Mouse (Mus musculus): ENCODE measurements around the gene Hoxb4. TPM values are rescaled to one million over a fixed set of nuclear protein-coding genes. Genes with fewer than 3 reads are reported as not detected.

The Hoxb4 gene
- polyA plus RNA-seq, 1 experiment from 2014 or later, result 5.1 TPM

DNA sequence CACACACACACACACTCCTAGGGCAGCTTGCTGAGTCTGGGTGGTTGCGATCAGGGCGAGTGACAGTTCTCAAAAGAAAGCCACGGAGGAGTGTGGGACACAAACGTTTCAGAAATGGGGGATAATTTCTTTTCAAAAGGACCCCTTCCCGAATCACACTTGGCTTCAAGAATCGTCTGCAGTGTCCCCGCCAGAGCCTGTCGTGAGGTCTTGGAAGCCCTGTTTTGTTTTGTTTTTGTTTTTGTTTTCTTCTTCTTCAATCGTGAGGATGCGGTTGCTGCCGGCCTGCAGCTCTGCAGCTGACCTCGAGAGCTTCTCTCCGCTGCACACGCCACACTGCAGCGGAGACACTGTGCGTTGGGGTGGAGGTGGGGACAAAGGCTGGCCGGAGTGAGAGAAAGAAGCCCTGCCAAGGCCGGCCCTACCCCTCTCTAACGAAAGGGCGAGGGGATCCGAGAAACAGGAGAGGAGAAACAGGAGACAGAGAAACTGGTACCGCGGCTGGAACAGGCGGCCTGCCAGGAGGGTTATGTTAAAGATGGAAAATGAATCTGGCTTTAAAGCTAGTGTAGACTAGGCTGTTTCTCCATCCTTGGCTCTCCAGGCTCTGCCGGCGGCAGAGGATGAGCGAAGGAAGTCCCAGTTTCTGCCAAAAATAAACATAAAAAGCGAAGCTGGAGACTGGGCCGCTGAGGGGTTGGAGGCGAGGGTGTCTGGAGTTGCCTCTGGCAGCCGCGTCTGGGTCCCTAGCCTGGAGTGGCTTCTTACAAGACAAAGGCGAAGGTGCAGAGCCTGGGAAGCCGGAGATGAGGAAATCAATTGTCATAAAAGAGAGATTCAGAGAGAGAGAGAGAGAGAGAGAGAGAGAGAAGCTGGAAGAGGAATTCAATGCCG is 40.7 kb upstream of the Hoxb4 start:
- no peak for ATAC-seq (ENCODE audit: low FRiP score)
- no peaks in the 10 kb centered on the region for H3K4me1 ChIP-seq (replicated peaks; ENCODE audit: control insufficient read depth, insufficient read depth, low read length)
- WGBS, result 2% methylated on average over 35 of the region's 35 CpGs
- H3K36me3 ChIP-seq (ENCODE audit: control insufficient read depth, insufficient read depth, low read length), result no peaks in the 10 kb centered on the region
- H3K4me3 ChIP-seq (ENCODE audit: low read depth, low read length), result no peak overlapping the region
- H3K9me3 ChIP-seq (ENCODE audit: control insufficient read depth, low read length), result no peaks in the 10 kb centered on the region
- peaks cover 94% of the 10 kb centered on the region for H3K27me3 ChIP-seq (ENCODE audit: control insufficient read depth, insufficient read depth, low read length)
- H3K4me2 ChIP-seq (replicated peaks; ENCODE audit: low read depth, low read length), result no peak overlapping the region
- H3K9ac ChIP-seq (ENCODE audit: low read depth, low read length), result 0 out of 2 replicates have a peak overlapping the region, but pooled peaks have one; percentile 20
- no peak overlapping the region for H3K27ac ChIP-seq (ENCODE audit: low read depth, low read length)
- no peak for DNase-seq (ENCODE audit: low spot score)

DNA sequence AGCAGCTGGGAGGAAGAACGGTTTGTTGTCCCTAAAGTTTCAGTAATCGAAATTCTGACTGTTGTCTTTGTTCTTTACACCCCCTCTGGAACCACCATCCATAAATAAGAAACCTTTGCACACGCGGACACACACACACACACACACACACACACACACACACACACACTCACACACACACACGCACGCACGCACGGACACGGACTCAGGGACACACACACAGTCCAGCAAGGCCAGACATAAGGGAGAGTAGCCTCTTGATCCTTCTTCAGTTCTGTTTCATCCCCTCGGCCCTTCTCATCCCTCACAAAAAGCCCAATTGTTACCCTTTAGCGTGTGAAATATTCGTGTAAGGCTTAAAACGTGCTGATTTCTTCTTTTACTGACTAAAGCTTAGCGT is 39.7 kb upstream of the Hoxb4 start:
- H3K27ac ChIP-seq (ENCODE audit: low read depth, low read length), result no peak overlapping the region
- ATAC-seq (ENCODE audit: low FRiP score), result no peak
- no peak overlapping the region for H3K4me3 ChIP-seq (ENCODE audit: low read depth, low read length)
- H3K9me3 ChIP-seq (ENCODE audit: control insufficient read depth, low read length), result no peaks in the 10 kb centered on the region
- peaks cover 90% of the 10 kb centered on the region for H3K27me3 ChIP-seq (ENCODE audit: control insufficient read depth, insufficient read depth, low read length)
- H3K9ac ChIP-seq (ENCODE audit: low read depth, low read length), result no peak overlapping the region
- no peak for DNase-seq (ENCODE audit: low spot score)
- no peaks in the 10 kb centered on the region for H3K36me3 ChIP-seq (ENCODE audit: control insufficient read depth, insufficient read depth, low read length)
- no peak overlapping the region for H3K4me2 ChIP-seq (replicated peaks; ENCODE audit: low read depth, low read length)
- 14% methylated on average over 14 of the region's 14 CpGs for WGBS
- no peaks in the 10 kb centered on the region for H3K4me1 ChIP-seq (replicated peaks; ENCODE audit: control insufficient read depth, insufficient read depth, low read length)

DNA sequence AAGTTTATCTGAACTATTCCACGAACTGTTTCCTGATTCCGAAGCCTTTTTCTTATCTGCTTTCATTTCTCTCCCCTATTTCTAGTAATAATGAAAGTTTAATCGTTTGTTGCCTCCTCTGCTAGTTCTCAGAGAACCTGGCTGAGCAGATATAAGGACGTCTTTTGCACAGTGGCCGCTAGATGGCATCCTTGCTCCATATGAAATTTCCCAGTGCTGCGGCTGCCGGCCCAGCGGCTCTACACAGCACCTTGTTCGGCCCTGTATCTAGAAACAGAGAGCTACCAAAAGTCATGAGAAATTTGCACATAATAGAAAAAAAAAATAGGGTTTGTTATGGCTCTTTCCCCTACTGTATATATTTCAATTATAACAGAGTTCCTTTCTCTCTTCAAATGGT is 39.3 kb upstream of the Hoxb4 start:
- Histone ChIP-seq H3K4me3 (ENCODE audit: low read depth, low read length) (no peak overlapping the region), H3K4me2 (replicated peaks; ENCODE audit: low read depth, low read length) (no peak overlapping the region), H3K27me3 (ENCODE audit: control insufficient read depth, insufficient read depth, low read length) (peaks cover 90% of the 10 kb centered on the region)

DNA sequence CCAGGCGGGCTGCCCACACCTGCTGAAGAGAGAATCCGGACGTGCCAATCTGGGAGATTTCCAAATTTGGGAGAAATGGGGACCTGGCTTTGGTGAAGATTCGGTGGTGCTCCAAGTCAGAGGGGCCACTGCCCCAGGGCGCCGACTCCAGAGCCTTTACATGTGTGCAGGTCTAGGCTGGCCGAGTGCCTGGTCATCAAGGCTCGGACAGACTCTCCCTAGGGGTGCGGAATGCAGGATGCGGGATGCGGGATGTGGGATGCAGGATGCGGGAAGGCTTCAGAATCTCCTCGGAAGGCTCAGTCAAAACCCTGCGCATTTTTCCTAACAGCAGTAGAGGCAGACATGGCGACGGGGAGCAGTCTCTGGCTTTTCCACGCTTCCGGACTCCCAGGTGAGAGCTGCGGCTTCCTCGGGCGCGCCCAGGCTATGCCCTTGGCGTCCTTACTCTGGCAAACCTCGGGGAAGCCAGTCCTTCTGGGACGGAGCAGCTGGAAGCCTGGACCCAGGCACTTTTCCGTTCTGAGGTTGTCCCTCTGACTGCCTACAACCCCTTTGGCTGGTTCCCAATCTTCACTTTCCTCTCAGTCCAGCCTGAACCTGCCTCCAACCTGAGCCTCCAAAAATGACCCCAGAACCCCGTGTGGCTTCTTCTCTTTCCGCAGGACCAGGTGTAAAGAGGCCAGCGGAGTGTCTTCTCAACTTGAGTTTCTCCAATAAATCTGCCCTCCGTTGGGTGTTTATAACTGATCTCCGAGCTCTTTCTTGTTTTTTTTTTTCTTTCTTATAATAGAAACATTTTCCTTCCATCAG is 38.4 kb upstream of the Hoxb4 start:
- 0 out of 2 replicates have a peak overlapping the region, but pooled peaks have one; percentile 7 for H3K9ac ChIP-seq (ENCODE audit: low read depth, low read length)
- WGBS, result 2% methylated on average over 31 of the region's 31 CpGs

More for the DNA sequence above, 39.3 kb upstream of the Hoxb4 start:
- no peak overlapping the region for H3K9ac ChIP-seq (ENCODE audit: low read depth, low read length)
- no peak overlapping the region for H3K27ac ChIP-seq (ENCODE audit: low read depth, low read length)
- no peak for ATAC-seq (ENCODE audit: low FRiP score)
- no peaks in the 10 kb centered on the region for H3K36me3 ChIP-seq (ENCODE audit: control insufficient read depth, insufficient read depth, low read length)
- DNase-seq (ENCODE audit: low spot score), result peak; percentile 91
- under 1% methylated on average over 9 of the region's 9 CpGs for WGBS
- H3K9me3 ChIP-seq (ENCODE audit: control insufficient read depth, low read length), result no peaks in the 10 kb centered on the region
- no peaks in the 10 kb centered on the region for H3K4me1 ChIP-seq (replicated peaks; ENCODE audit: control insufficient read depth, insufficient read depth, low read length)

DNA sequence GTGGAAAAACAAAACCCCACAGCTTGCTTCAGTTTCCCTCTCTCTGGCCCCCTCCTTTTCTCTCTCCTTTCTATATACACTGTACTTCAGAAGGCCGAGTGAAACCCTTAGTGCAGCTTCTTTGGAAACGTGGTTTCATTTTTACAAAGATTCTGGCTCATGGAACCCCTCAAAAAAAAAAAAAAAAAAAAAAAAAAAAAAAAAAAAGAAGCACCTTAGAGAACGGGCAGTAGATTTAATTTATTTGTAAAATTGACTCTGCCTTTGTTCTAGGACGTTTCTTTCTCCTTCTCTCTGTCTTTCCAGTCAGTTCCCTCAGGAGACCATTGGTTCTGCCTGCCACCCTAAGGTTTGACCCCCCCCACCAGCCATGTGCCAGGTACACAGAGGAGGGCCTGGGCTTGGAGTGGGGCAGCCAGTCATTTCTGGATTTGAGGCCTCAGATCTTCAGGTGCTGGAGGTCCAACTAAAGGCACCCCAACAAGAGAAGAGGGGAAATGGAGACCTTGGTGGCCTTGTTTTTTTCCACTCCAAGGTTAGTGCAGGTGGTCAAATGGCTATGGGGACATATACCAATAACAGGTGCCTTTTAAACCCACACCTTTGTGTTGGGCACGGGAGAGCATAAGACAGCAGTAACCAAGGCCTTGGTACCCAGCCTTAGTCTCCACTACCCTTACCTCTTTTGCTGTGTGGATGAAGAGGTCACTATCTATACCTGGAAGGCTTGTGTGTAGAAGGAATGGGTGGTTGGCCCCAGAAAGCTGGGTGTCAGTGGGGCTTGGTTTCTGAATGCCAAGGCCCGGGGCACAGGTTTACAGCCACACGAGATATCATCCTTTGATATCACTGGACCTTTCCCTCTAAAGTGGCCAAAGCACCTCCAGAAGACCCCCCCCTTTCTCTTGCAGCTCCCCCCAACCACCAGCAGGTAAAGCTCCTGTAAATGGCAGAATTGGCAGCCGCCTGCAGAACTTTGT is 37.4 kb upstream of the Hoxb4 start:
- H3K4me2 ChIP-seq (replicated peaks; ENCODE audit: low read depth, low read length), result no peak overlapping the region
- no peaks in the 10 kb centered on the region for H3K36me3 ChIP-seq (ENCODE audit: control insufficient read depth, insufficient read depth, low read length)
- H3K4me1 ChIP-seq (replicated peaks; ENCODE audit: control insufficient read depth, insufficient read depth, low read length), result no peaks in the 10 kb centered on the region; the same call in 1 of the 2 replicates
- peaks cover 89% of the 10 kb centered on the region for H3K27me3 ChIP-seq (ENCODE audit: control insufficient read depth, insufficient read depth, low read length)
- ATAC-seq (ENCODE audit: low FRiP score), result no peak
- H3K4me3 ChIP-seq (ENCODE audit: low read depth, low read length), result no peak overlapping the region
- H3K9me3 ChIP-seq (ENCODE audit: control insufficient read depth, low read length), result no peaks in the 10 kb centered on the region
- no peak for DNase-seq (ENCODE audit: low spot score)
- WGBS, result 8% methylated on average over 8 of the region's 8 CpGs
- no peak overlapping the region for H3K27ac ChIP-seq (ENCODE audit: low read depth, low read length)
- H3K9ac ChIP-seq (ENCODE audit: low read depth, low read length), result no peak overlapping the region

More for the DNA sequence above, 38.4 kb upstream of the Hoxb4 start:
- Histone ChIP-seq H3K4me1 (replicated peaks; ENCODE audit: control insufficient read depth, insufficient read depth, low read length) (no peaks in the 10 kb centered on the region), H3K4me2 (replicated peaks; ENCODE audit: low read depth, low read length) (no peak overlapping the region; the same call in 1 of the 2 replicates), H3K9me3 (ENCODE audit: control insufficient read depth, low read length) (no peaks in the 10 kb centered on the region), H3K36me3 (ENCODE audit: control insufficient read depth, insufficient read depth, low read length) (no peaks in the 10 kb centered on the region), H3K27ac (ENCODE audit: low read depth, low read length) (no peak overlapping the region), H3K27me3 (ENCODE audit: control insufficient read depth, insufficient read depth, low read length) (peaks cover 90% of the 10 kb centered on the region), H3K4me3 (ENCODE audit: low read depth, low read length) (no peak overlapping the region)
- no peak for DNase-seq (ENCODE audit: low spot score)
- ATAC-seq (ENCODE audit: low FRiP score), result no peak

DNA sequence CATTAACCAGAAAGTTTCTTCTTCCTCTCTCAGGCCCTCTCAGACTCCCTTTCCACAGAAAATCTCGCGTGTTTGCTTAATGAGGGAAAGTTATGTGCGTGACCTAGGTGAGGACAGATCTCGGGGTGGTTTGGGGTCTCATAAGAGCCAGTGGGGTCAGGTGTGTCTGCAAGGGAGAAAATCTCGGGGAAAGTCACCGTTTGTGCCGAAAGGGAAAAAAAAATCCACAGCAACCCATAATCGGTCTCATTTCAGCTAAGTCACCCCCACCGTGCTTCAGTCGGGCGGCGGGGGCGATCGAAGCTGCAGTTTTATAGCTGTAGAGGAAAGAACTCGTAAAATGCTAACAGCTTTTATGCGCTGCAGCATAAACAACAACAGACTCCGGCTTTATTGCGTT is 36.7 kb upstream of the Hoxb4 start:
- Histone ChIP-seq H3K27ac (ENCODE audit: low read depth, low read length) (no peak overlapping the region), H3K4me1 (replicated peaks; ENCODE audit: control insufficient read depth, insufficient read depth, low read length) (no peaks in the 10 kb centered on the region; the same call in 1 of the 2 replicates), H3K27me3 (ENCODE audit: control insufficient read depth, insufficient read depth, low read length) (peaks cover 88% of the 10 kb centered on the region), H3K9me3 (ENCODE audit: control insufficient read depth, low read length) (no peaks in the 10 kb centered on the region), H3K9ac (ENCODE audit: low read depth, low read length) (no peak overlapping the region), H3K36me3 (ENCODE audit: control insufficient read depth, insufficient read depth, low read length) (no peaks in the 10 kb centered on the region), H3K4me2 (replicated peaks; ENCODE audit: low read depth, low read length) (no peak overlapping the region), H3K4me3 (ENCODE audit: low read depth, low read length) (no peak overlapping the region)
- no peak for DNase-seq (ENCODE audit: low spot score)
- WGBS, result 4% methylated on average over 18 of the region's 18 CpGs
- ATAC-seq (ENCODE audit: low FRiP score), result no peak

DNA sequence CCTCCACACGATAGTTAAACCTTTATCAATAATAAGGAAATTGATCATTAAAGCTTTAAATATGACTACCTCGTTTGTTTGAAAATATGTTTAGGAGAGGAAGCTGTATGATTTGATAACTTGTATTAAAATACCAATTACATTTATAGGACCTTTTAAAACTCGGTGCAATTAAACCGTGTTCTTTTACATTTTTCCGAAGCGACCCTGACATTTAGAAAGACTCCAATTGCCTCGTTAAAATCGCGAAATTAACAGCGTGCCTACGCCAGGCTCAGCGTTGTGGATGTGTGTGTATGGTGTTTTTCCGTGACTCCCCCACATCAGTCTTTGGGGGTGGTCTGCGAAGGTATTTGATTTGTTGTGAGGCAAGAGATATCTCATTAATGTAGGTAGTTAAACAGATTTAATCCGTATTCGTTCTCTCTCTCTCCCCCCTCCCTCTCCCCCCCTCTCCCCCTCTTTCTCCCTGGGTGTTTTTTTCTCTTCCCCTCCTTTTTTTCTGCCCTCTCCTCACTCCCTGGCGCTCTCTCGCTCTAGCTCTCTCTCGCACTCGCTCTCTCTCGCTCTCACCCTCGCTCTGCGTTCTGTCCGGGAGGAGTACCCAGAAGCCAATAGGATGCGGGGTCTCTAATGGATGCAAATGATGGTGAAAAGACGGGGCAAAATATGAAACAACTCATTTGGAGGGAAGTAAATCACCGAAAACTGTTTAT is 36.1 kb upstream of the Hoxb4 start, which contains the start of gene Hoxb8:
Hoxb8 (plus strand) TSS at position 51 of the 716 bp plus-strand sequence.
- WGBS, result 2% methylated on average over 27 of the region's 27 CpGs
- peak within 1 kb of the TSS; percentile 37 for H3K4me3 ChIP-seq (ENCODE audit: low read depth, low read length)
- H3K4me1 ChIP-seq (replicated peaks; ENCODE audit: control insufficient read depth, insufficient read depth, low read length), result no peaks in the 10 kb centered on the region; the same call in 1 of the 2 replicates
- H3K36me3 ChIP-seq (ENCODE audit: control insufficient read depth, insufficient read depth, low read length), result no peaks in the 10 kb centered on the region
- no peak within 1 kb of the TSS; the same call in 1 of the 2 replicates for H3K9ac ChIP-seq (ENCODE audit: low read depth, low read length)
- ATAC-seq (ENCODE audit: low FRiP score) (no peak), DNase-seq (ENCODE audit: low spot score) (no peak)
- peaks cover 88% of the 10 kb centered on the region for H3K27me3 ChIP-seq (ENCODE audit: control insufficient read depth, insufficient read depth, low read length)
- H3K4me2 ChIP-seq (replicated peaks; ENCODE audit: low read depth, low read length), result no peak within 1 kb of the TSS
- H3K9me3 ChIP-seq (ENCODE audit: control insufficient read depth, low read length), result no peaks in the 10 kb centered on the region
- peak within 1 kb of the TSS; percentile 76; the same call in 1 of the 2 replicates for H3K27ac ChIP-seq (ENCODE audit: low read depth, low read length)

Data from hindbrain, embryonic 11.5 days (tissue).